Mouse (Mus musculus) liver, adult 10 weeks (tissue): ENCODE results near the gene Imp4. TPM values are rescaled to one million over a fixed set of nuclear protein-coding genes. Genes with fewer than 3 reads are reported as not detected.

Source experiments
- polyA plus RNA-seq: library from polyadenylated mRNA; stranded (reverse); fragments of 350-450 nt; fragmentation: Illumina TruSeq; extraction: RNeasy Lipid Tissue Mini Kit (QIAGEN cat#74804); gene quantifications from one replicate; pipeline ENCODE4 v1.2.3, GENCODE M21; 2014; ENCODE audit warnings: low read depth, low replicate concordance

Imp4 gene
- 6.9 TPM for polyA plus RNA-seq

DNA sequence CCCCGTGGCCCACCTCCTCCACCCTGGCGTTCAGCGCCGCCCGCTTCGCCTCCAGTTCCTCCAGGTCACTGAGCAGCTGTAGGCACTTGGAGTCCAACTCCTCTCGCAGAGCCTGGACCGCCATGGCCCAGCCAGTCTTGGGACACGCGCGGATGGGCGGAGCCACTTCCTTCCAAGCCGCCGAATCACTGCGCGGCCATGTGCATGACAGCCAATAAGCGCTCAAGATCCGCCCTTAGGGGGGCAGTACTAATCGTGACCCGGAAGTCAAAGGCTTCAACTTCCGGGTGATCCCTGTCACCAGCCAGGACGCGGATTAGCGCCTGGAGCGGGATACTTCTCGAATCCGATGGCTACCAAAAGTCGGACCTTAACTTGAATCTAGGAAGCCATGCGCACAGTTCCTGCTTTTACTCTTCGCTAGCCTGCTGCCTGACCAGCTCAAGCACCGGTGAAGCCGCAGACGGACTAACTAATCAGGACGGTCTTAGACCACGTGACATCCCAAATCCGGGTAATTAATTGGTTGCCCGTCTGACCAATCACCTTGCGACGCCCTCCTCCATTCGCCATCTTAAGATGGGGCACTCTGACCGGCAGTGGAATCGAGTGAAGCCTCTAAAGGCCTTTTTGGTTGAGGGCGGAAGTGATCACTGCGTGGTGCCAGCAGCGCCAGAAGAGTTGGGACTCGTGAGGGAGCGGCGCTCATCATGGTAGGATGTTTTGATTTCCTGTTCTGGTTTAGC is at the start of gene Imp4, which contains the start of gene Ccdc115:
TSS of gene Imp4 (plus strand) at position 637 of the 746 bp plus-strand sequence.
TSS of gene Ccdc115 (minus strand) at position 458 of the 746 bp plus-strand sequence.

DNA sequence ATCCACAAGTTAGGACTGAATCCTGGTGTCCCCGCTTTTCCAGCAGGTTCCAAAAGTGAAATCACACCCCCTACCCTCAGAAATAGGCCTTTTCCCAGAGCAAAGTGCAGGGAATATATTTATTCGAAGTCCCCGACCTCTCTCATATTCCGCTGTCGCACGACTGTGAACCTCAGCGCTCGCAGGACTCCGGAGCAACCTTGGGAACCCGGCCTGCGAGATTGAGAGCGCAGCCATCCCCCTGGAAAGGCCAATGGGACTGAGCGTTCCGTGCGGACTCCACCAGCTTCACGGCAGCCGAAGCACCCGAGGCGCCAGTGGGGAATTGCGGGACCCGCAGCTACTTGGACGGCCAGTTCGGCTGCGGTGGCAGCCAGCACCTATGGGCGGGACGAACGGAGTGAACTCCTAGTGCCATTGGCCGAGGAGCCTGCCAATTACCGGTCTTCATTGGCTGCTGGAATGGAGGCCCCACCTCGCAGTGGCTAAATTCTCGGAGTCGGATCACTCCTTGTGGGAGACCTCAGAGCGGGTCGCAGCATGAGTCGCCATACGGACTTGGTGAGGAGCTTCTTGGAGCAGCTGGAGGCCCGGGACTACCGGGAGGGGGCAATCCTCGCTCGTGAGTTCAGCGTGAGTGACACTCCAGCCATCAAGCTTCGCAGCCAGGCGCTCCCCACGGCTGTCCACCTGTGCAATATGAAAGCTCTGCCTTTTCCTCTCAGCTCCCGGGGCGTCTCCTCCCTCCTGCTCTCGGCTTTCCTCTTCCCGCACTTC is 19.8 kb downstream of the Imp4 start, which contains the start of gene Ptpn18:
TSS of gene Ptpn18 (plus strand) at position 479 of the 777 bp plus-strand sequence.

Other genes starting within 250 kb of the Imp4 start
- gene Ccdc115, start 179 bp upstream of the Imp4 start, polyA plus RNA-seq: 7.0 TPM
- not detected for gene Ptpn18, start 19.9 kb downstream of the Imp4 start, polyA plus RNA-seq
- gene Prss39, start 58.6 kb downstream of the Imp4 start, polyA plus RNA-seq: not detected
- gene Cfc1, start 95.8 kb downstream of the Imp4 start, polyA plus RNA-seq: not detected
- gene Prss40, start 121.1 kb downstream of the Imp4 start, polyA plus RNA-seq: not detected
- gene Amer3, start 139.8 kb downstream of the Imp4 start, polyA plus RNA-seq: not detected